Mouse (Mus musculus) MN1 (cell line): Measurements from ENCODE around the gene Fasl.

Source experiments
- DNase-seq: peaks from one replicate; pipeline ENCODE4 v3.0.0-alpha.2; 2016; ENCODE audit warnings: low spot score

The Fasl gene

DNA sequence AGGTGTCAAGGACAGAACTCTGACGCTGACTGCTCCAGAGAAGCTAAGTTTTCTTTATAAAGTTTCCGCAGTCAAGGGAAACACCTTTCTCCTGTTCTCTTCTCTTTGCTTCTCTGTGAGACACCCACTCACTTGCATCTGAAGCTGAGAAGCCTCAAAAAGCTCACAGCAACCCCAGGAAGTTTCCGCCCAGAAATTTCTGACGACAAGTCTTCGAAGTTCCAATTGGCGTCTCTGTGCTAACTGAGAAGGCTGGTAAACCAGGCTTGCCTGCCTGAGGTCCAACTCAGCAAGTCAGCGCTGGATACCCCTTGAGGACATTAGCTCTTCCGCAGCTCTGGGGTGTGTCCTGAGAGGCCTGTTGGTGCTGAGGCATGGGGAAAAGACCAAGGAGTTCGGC is at the start of gene Fasl:
TSS of gene Fasl (minus strand) at position 157 of the 400 bp plus-strand sequence.
- no peak for DNase-seq

- DNase-seq = no peak
These were observed 38.4 kb upstream of the Fasl start for GRCm38 (mm10) chr1:161826677-161827076.

DNA sequence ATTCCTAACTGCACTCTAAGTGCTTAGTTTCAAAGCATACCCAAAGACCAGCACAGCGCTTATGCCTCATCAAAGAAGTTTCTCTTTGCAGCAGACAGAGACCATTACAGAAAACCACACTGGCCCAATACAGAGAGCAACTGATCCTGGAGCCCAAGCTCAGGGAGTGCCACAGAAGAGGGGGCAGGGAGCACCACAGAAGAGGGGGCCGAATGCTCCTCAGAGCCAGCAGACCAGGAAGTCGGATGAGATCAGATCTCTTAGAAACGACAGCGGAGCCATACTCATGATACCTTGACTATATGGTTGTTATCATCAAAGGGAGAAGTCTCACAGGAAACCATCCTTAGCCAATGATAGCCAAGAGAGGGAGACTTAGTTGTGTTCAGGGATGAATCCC is 21.1 kb upstream of the Fasl start:
- DNase-seq = no peak

DNA sequence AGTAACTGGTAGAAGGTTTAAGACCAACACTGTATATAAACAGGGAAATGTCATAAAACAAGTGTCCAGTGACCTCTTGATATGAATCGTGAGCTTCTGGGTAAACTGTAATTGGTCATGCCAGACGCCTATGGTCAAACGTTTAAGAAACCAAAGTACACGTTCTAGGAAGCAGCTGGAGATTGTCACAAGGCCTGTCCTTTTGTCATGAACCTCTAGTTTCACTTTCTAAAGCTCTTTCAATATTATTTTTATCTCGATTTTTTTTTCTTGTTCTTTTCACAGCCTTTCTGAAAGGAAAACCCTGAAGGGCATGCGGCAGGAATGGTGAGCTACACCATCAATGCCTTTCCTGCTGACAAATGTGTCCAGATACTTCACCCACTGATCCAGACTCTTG is 20.7 kb upstream of the Fasl start:
- DNase-seq = no peak

DNA sequence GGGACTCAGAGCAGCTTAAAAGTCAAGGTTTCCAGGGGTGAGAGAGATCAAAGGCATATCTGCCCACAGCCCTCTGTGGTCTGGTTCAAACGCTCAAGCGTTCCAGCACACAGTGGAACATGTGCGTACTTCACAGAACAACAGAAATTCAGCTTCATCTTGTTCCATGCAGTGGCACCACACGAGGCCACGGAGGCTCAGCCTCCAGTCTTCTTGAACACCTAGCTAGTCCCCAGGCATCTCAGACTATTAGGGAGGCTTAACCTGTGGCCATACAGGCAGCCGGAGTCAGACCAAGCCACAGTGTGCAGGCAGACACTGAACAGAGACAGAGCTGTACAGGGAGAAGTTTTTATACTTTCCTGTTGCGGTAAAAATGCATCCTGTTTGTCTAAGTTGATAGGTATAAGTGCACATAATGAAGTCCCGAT is 16.3 kb upstream of the Fasl start:
- no peak for DNase-seq

GRCm38 (mm10) chr1:161801321-161801720 is 13.0 kb upstream of the Fasl start:
- DNase-seq = no peak

GRCm38 (mm10) chr1:161800256-161800655 is 12.0 kb upstream of the Fasl start:
- no peak for DNase-seq

DNA sequence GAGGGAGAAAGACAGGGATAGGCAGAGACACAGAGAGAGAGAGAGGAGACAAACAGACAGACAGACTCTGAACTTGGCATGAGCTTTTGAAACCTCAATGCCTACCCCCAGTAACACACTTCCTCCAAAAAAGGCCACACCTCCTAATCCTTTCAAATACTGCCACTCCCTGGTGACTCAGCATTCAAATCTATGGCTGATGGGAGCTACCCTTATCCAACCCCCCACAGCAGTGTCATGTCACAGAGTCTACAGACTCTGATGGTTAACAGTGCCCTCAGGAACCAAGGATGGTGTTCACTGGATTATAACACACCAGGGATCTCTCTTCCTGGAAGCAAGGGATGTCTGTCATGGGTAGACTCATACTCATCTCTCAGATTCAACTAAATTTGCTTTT is 11.5 kb upstream of the Fasl start:
- no peak for DNase-seq

- no peak for DNase-seq
These were observed 10.6 kb upstream of the Fasl start for GRCm38 (mm10) chr1:161798866-161799265.

GRCm38 (mm10) chr1:161794447-161795211 is 6.3 kb upstream of the Fasl start:
- no peak for DNase-seq

GRCm38 (mm10) chr1:161793321-161793720 is 5.0 kb upstream of the Fasl start:
- no peak for DNase-seq

DNA sequence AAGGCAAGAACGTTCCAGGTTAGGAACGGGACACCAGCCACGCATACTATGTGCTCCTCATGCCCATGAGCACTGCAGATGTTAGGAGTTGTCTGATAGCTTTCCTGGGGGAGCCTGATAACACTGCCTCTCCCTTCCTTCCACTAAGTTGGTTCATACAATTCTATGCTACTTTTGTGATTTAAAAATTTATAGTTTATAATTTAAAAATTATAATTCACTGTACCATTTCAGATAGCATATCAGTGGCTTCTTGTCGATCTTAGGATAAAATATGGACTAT is 4.3 kb upstream of the Fasl start:
- no peak for DNase-seq

GRCm38 (mm10) chr1:161791854-161792686 is 3.8 kb upstream of the Fasl start:
- DNase-seq = no peak

GRCm38 (mm10) chr1:161782725-161783124 is 5.6 kb downstream of the Fasl start:
- DNase-seq = no peak

DNA sequence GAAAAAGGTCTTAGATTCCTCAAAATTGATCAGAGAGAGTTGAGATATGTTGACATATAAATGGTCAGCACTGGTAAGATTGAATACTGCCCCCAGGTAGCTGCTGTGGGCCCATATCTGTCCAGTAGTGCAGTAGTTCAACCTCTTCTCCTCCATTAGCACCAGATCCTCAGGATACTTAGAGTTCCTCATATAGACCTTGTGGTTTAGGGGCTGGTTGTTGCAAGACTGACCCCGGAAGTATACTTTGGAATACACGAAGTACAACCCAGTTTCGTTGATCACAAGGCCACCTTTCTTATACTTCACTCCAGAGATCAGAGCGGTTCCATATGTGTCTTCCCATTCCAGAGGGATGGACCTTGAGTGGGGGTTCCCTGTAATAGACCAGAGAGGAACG is 6.7 kb downstream of the Fasl start:
- DNase-seq = no peak

- no peak for DNase-seq
These were observed 9.2 kb downstream of the Fasl start for GRCm38 (mm10) chr1:161779057-161779456.

- no peak for DNase-seq
These were observed 13.1 kb downstream of the Fasl start for GRCm38 (mm10) chr1:161775151-161775550.

DNA sequence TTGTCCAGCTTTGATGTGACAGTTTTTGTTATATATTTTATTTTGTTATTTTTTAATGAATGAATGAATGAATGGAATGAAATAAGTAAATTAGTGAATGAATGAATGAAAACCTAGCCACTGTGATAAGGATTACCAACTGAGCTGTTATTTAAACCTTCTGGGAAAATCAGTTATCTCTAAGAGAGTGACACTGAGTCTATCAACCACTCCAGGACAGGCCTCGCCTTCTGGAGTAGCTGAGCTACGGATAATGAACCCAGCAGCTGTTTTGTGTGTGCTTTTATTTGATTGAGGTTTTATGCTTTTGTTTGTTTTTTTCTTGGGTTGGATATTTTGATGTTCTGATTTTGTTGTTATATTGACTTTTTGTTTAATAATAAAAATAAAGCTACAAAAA is 17.0 kb downstream of the Fasl start:
- DNase-seq = no peak

DNA sequence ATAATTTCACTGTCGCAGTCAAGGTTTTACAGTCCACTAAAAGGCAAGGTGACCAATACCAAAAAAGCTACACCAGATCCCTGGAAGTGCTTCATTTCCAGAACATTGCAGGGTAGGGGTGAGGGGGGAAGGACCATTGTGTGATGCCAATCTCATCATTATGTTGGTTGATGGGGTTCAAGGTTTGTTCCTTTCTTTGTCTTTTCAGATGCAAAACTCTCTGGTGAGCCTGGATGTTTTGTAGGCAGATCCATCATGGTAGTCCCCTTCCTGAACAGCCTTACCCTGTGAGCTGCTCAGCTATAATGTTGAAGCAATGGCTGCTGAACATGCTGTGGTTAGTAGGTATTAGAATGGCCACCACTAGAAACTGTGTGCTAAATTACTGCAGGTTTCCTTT is 19.0 kb downstream of the Fasl start:
- DNase-seq = no peak

DNA sequence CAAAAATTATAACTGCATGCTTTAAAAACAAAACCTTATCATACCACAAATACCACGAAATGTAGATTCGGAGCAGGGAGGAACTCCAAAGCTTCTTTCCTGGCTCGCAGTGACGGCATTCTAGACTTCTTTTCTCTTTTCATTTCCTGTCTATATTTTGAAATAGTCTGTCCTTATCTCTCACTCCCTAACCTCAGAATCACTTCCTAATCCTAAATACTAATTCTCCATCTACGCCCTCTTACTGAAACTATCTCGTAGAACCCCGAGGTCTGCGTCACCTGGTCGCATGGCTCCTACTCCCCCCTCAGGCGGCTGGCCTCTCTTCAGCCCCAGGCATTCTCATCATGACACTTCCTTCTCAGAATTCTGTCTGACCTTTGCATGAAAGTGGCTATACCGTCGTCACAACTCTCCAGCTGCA is 21.2 kb downstream of the Fasl start:
- no peak for DNase-seq

DNA sequence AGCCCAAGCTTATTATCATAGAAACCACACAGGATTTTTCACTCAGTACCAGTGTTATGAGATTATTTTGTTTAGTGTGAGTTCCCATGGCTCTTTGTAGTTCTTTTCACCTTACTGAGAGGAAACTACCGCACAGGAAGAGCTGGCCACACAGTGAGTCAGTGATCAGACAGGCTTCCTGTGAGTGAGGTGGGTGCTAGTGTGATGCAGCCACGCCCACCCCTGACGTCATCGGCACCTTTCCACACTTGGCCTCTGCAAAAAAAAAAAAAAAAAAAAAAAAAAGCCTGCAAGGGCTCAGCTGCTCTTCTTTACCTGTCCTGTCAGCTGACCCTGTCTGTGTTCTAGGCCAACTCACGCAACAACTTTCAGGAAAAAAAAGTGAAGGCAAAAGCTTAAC is 21.6 kb downstream of the Fasl start:
- DNase-seq = no peak

- no peak for DNase-seq
These were observed 22.4 kb downstream of the Fasl start for GRCm38 (mm10) chr1:161765932-161766331.

DNA sequence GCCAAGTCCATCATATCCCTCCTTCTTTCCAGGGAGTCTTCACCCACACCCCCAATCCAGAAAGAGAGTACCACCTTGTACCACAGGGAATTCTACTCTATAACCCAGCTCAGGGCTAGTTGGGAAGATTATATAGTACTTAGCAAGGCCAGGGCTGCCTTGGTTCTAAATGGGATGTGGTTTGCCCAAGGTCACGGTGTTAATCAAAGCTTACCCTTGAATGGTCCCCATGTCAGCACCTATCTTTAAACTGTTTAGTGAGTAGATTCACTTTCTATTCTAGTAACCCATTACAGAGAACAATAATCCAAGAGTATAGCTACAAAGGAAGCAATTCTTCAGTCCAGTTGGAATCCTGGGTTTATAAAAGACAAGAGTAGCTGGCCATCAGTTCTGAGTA is 23.3 kb downstream of the Fasl start:
- no peak for DNase-seq

DNA sequence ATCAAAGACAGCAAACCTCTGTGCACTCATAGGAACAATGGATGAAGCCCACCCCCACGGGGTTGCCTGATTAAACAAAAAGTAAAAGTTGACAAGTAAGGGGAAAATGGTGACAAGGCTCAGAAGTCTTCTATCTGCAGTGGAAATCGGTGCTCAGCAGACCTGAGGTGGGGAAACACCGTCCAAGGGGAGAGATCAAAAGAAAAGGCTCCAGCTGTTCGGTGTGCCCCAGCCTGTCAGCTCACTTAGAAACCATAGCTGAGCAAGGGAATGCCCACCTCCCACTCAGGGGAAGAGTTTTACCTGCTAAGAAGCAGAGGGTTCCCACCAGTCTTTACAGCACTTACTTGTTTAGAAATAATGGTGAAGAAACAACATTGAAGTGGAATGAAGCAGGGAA is 26.7 kb downstream of the Fasl start:
- no peak for DNase-seq
